Mouse (Mus musculus): Measurements from ENCODE around the gene Tacc2. TPM values are rescaled to one million over a fixed set of nuclear protein-coding genes. Genes with fewer than 3 reads are reported as not detected.
A peak's percentile ranks its signal among the peaks of the same experiment; 100 is the strongest.

Tacc2 gene
- polyA plus RNA-seq, 1 experiment = 66.7 TPM

DNA sequence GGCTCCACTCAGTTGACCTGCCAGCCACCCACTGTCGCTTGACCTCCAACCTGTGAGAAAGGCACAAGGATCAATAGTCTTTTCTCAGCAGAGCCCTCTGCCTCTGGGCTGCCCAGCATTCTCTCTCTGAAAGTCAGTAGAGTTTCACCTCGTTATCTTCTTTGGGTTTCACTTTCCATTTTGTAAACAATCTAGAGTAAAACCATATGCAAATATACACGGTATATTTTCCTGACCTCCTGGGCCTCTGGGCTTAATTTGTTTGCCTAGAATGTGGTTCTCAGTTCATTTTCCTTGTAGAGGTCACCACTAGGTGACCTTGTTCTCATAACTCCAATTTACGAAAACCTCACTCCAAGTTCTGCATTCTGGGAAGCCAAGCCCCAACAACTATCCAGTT lies 223.4 kb downstream of the Tacc2 start:
- no peaks in the 10 kb centered on the region for H3K27me3 ChIP-seq (ENCODE audit: control insufficient read depth, insufficient read depth, low read length)
- no peak for DNase-seq
- H3K4me3 ChIP-seq (replicated peaks; ENCODE audit: insufficient read depth, low read depth, low read length) = no peak overlapping the region
- H3K27ac ChIP-seq (ENCODE audit: insufficient read depth, low read length) = no peak overlapping the region
- WGBS = 92% methylated on average over 4 of the region's 4 CpGs
- peaks cover 4% of the 10 kb centered on the region; the same call in 1 of the 2 replicates for H3K4me1 ChIP-seq (ENCODE audit: control insufficient read depth, insufficient read depth, low read length)
- no peak for TF ChIP-seq CTCF (IDR thresholded peaks at IDR 0.05; ENCODE audit: borderline replicate concordance, insufficient read depth, low read depth, low read length)
- no peak for TF ChIP-seq POLR2A (IDR thresholded peaks at IDR 0.05; ENCODE audit: borderline replicate concordance, insufficient read depth, low read length)

DNA sequence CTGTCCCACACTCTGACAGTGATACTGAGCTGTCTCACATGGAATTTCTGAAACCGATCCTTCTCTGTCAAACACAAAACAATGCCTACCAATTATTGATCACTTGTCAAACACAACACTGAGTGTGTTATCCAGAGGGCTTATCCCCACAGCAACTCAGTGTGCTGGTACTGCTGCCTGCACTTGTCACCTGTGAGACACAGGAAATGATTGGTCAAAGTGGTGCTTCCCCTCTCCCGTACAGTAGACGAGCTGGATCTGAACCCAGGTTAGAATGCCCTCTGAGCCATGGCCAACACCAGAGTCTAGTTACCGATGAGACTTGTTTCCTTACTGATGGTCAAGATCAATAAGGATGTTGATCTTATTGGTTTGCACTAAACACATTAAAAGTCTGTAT lies 224.6 kb downstream of the Tacc2 start:
- 95% methylated on average over 4 of the region's 4 CpGs for WGBS
- no peaks in the 10 kb centered on the region for H3K27me3 ChIP-seq (ENCODE audit: control insufficient read depth, insufficient read depth, low read length)
- DNase-seq = no peak

DNA sequence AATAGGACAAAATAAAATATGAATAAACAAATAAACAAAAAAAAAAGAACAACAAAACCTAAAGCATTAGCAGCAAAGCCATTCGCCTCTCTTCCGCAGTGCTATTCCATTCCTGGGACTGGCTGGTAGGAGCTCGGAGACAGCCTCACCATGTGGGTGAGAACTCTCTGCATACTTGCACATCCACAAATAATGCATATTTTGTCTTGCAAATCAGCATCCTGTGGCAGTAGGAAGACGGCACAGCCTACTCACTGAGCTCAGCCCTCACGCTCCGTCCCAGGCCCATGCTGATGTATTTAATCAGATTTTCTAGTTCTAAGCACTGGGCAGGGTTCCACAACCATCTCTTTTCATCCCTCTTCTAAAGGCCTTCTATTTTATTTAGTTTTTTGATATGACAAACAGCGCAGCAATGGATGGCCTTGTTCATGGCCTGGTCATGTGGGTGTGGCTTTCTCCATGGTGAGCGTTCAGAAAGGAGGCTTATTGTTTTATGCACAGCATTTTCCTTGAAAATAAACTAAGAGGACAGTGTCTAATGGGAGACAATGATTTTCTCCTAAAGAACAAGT lies 226.1 kb downstream of the Tacc2 start:
- no peaks in the 10 kb centered on the region for H3K27me3 ChIP-seq (ENCODE audit: control insufficient read depth, insufficient read depth, low read length)
- DNase-seq = no peak
- TF ChIP-seq POLR2A (IDR thresholded peaks at IDR 0.05; ENCODE audit: borderline replicate concordance, insufficient read depth, low read length) (no peak), CTCF (IDR thresholded peaks at IDR 0.05; ENCODE audit: borderline replicate concordance, insufficient read depth, low read depth, low read length) (no peak)
- peak overlapping the region; percentile 27; the same call in 1 of the 2 replicates for H3K27ac ChIP-seq (ENCODE audit: insufficient read depth, low read length)
- 86% methylated on average over 8 of the region's 8 CpGs for WGBS
- H3K4me3 ChIP-seq (replicated peaks; ENCODE audit: insufficient read depth, low read depth, low read length) = no peak overlapping the region
- H3K4me1 ChIP-seq (ENCODE audit: control insufficient read depth, insufficient read depth, low read length) = peaks cover 8% of the 10 kb centered on the region; the same call in 1 of the 2 replicates

More for the DNA sequence above, 224.6 kb downstream of the Tacc2 start:
- H3K4me1 ChIP-seq (ENCODE audit: control insufficient read depth, insufficient read depth, low read length) = peaks cover 4% of the 10 kb centered on the region; the same call in 1 of the 2 replicates
- H3K4me3 ChIP-seq (replicated peaks; ENCODE audit: insufficient read depth, low read depth, low read length) = no peak overlapping the region
- H3K27ac ChIP-seq (ENCODE audit: insufficient read depth, low read length) = no peak overlapping the region
- TF ChIP-seq CTCF (IDR thresholded peaks at IDR 0.05; ENCODE audit: borderline replicate concordance, insufficient read depth, low read depth, low read length) (no peak), POLR2A (IDR thresholded peaks at IDR 0.05; ENCODE audit: borderline replicate concordance, insufficient read depth, low read length) (no peak)

DNA sequence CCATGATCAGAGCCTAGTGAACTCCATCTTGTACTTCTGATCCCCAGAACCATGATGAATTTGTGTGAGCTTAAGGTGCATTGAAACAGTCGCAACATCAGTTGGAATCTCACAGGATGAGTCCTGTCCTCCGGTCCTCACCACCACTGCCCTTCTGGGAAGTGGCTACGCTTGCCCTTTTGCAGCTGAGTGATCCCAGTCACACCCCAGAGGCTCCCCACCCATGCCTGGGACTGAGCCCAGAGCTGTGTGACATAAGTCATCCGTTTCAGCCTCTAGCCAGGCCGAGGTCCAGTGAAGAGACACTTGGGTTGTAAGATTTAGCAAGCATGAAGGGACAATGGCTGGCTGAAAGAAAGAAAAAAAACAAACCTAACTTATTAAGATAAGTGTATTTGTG lies 227.8 kb downstream of the Tacc2 start:
- WGBS = 60% methylated on average over 5 of the region's 5 CpGs

DNA sequence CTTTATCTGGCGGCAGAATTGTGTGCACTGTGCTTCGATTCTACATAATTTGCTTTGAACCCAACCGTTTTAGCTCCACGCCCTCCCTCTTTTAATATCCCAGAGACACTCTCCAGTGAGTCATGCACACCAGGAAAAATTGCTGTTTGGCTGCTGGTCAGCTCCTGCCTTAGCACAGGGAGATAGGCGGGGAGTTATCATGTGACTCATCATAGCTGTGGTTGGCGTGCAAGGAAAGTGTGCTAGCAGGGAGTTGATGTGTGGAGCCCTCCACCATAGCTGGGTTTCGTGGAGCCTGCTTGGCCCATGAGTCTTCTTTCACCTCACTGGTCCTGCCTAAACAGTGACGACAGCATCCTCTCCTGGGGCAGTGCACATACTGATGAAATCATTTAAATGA lies 230.5 kb downstream of the Tacc2 start:
- 17% methylated on average over 8 of the region's 8 CpGs for WGBS
- Histone ChIP-seq H3K4me3 (replicated peaks; ENCODE audit: insufficient read depth, low read depth, low read length) (no peak overlapping the region), H3K27me3 (ENCODE audit: control insufficient read depth, insufficient read depth, low read length) (no peaks in the 10 kb centered on the region), H3K4me1 (ENCODE audit: control insufficient read depth, insufficient read depth, low read length) (0 out of 2 replicates have a peak, but pooled peaks cover 4% of the 10 kb centered on the region), H3K27ac (ENCODE audit: insufficient read depth, low read length) (no peak overlapping the region)
- no peak for TF ChIP-seq CTCF (IDR thresholded peaks at IDR 0.05; ENCODE audit: borderline replicate concordance, insufficient read depth, low read depth, low read length)
- TF ChIP-seq POLR2A (IDR thresholded peaks at IDR 0.05; ENCODE audit: borderline replicate concordance, insufficient read depth, low read length) = no peak
- peak; percentile 62 to 79 for DNase-seq

More for the DNA sequence above, 227.8 kb downstream of the Tacc2 start:
- H3K4me1 ChIP-seq (ENCODE audit: control insufficient read depth, insufficient read depth, low read length) = 0 out of 2 replicates have a peak, but pooled peaks cover 4% of the 10 kb centered on the region
- no peak overlapping the region for H3K27ac ChIP-seq (ENCODE audit: insufficient read depth, low read length)
- TF ChIP-seq CTCF (IDR thresholded peaks at IDR 0.05; ENCODE audit: borderline replicate concordance, insufficient read depth, low read depth, low read length) = no peak
- no peak for TF ChIP-seq POLR2A (IDR thresholded peaks at IDR 0.05; ENCODE audit: borderline replicate concordance, insufficient read depth, low read length)
- H3K4me3 ChIP-seq (replicated peaks; ENCODE audit: insufficient read depth, low read depth, low read length) = no peak overlapping the region
- no peaks in the 10 kb centered on the region for H3K27me3 ChIP-seq (ENCODE audit: control insufficient read depth, insufficient read depth, low read length)
- no peak for DNase-seq

DNA sequence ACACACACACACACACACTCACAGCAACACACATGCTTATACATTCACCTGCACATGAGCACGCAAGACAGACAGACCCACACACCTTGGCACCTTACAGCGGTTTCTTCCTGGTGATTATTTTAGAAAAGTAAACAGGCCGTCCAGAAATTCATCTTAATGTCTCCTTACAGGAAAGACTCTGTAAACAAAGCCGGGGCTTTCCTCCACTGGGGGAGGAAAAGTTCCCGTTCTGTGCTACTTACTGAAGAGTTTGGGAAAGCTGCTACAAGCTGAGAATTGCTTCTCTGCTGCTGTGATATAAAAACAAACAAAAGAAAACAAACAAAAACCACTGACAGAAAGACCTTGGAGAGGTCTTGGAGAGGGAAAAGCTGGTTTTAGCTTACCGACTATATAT lies 231.5 kb downstream of the Tacc2 start:
- Histone ChIP-seq H3K27ac (ENCODE audit: insufficient read depth, low read length) (no peak overlapping the region), H3K4me3 (replicated peaks; ENCODE audit: insufficient read depth, low read depth, low read length) (no peak overlapping the region), H3K4me1 (ENCODE audit: control insufficient read depth, insufficient read depth, low read length) (0 out of 2 replicates have a peak, but pooled peaks cover 4% of the 10 kb centered on the region), H3K27me3 (ENCODE audit: control insufficient read depth, insufficient read depth, low read length) (no peaks in the 10 kb centered on the region)
- WGBS = 87% methylated on average over 6 of the region's 6 CpGs
- TF ChIP-seq CTCF (IDR thresholded peaks at IDR 0.05; ENCODE audit: borderline replicate concordance, insufficient read depth, low read depth, low read length) = no peak
- no peak for TF ChIP-seq POLR2A (IDR thresholded peaks at IDR 0.05; ENCODE audit: borderline replicate concordance, insufficient read depth, low read length)
- DNase-seq = no peak

DNA sequence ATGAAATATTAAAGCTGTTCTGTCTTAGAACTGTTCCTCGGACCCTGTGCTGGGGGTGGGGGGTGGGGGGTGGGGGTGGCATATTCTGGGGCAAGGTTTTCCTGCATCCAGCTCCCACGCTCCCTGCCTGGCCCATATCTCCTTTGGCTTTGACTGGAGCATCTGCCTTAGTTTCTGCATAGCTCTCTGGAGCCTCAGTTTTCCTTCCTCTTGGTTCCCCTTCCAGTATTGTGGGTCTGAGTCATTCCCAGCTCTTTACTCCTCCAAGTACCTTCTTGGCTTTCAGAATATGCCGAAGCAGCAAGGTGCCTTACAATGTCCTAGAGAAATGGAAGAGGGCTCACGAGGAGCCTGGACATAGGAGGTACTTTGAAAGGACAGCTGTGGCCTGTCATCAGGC lies 233.0 kb downstream of the Tacc2 start:
- no peak for TF ChIP-seq CTCF (IDR thresholded peaks at IDR 0.05; ENCODE audit: borderline replicate concordance, insufficient read depth, low read depth, low read length)
- TF ChIP-seq POLR2A (IDR thresholded peaks at IDR 0.05; ENCODE audit: borderline replicate concordance, insufficient read depth, low read length) = no peak
- Histone ChIP-seq H3K4me3 (replicated peaks; ENCODE audit: insufficient read depth, low read depth, low read length) (no peak overlapping the region), H3K27me3 (ENCODE audit: control insufficient read depth, insufficient read depth, low read length) (no peaks in the 10 kb centered on the region), H3K4me1 (ENCODE audit: control insufficient read depth, insufficient read depth, low read length) (0 out of 2 replicates have a peak, but pooled peaks cover 4% of the 10 kb centered on the region), H3K27ac (ENCODE audit: insufficient read depth, low read length) (no peak overlapping the region)
- no peak for DNase-seq
- WGBS = 89% methylated on average over 4 of the region's 4 CpGs

DNA sequence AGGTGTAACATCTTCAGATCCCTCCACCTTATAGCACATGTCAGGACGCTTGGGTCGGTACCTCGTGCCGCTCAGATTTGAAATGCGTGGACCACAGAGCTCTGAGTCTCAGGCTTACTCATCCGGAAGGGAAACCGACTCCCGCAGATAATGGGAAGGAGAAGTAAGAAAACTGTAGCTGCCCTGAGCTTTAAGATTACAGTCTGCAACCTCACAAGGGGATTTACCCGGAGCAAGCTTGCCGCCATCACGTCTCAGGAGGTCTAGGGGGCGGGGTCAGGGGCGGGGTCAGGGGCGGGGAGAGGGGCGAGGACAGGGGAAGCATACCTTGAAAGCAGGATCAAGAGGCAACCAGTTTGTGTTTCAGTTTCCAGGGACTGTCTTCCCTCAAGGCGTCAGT lies 235.2 kb downstream of the Tacc2 start:
- TF ChIP-seq CTCF (IDR thresholded peaks at IDR 0.05; ENCODE audit: borderline replicate concordance, insufficient read depth, low read depth, low read length) (no peak), POLR2A (IDR thresholded peaks at IDR 0.05; ENCODE audit: borderline replicate concordance, insufficient read depth, low read length) (no peak)
- 51% methylated on average over 16 of the region's 16 CpGs for WGBS

More for the DNA sequence above, 235.2 kb downstream of the Tacc2 start:
- no peaks in the 10 kb centered on the region for H3K27me3 ChIP-seq (ENCODE audit: control insufficient read depth, insufficient read depth, low read length)
- H3K27ac ChIP-seq (ENCODE audit: insufficient read depth, low read length) = no peak overlapping the region
- 0 out of 2 replicates have a peak, but pooled peaks cover 4% of the 10 kb centered on the region for H3K4me1 ChIP-seq (ENCODE audit: control insufficient read depth, insufficient read depth, low read length)
- DNase-seq = no peak
- no peak overlapping the region for H3K4me3 ChIP-seq (replicated peaks; ENCODE audit: insufficient read depth, low read depth, low read length)

Other genes starting within 250 kb of the Tacc2 start
- gene Ate1, start 57.1 kb upstream of the Tacc2 start, polyA plus RNA-seq (2012; rRNA removed) = 29.7 and 34.0 TPM in 2 replicates
- 69.1 and 74.9 TPM in 2 replicates for gene Nsmce4a, start 4.3 kb upstream of the Tacc2 start, polyA plus RNA-seq (2012; rRNA removed)
- gene Btbd16, start 196.6 kb downstream of the Tacc2 start, polyA plus RNA-seq (2012; rRNA removed) = 0.44 and 0.47 TPM in 2 replicates